Mouse (Mus musculus): ENCODE measurements around the gene Trim8. TPM values are rescaled to one million over a fixed set of nuclear protein-coding genes. Genes with fewer than 3 reads are reported as not detected.

Trim8 gene
- polyA plus RNA-seq, 1 experiment, result 14.2 TPM

DNA sequence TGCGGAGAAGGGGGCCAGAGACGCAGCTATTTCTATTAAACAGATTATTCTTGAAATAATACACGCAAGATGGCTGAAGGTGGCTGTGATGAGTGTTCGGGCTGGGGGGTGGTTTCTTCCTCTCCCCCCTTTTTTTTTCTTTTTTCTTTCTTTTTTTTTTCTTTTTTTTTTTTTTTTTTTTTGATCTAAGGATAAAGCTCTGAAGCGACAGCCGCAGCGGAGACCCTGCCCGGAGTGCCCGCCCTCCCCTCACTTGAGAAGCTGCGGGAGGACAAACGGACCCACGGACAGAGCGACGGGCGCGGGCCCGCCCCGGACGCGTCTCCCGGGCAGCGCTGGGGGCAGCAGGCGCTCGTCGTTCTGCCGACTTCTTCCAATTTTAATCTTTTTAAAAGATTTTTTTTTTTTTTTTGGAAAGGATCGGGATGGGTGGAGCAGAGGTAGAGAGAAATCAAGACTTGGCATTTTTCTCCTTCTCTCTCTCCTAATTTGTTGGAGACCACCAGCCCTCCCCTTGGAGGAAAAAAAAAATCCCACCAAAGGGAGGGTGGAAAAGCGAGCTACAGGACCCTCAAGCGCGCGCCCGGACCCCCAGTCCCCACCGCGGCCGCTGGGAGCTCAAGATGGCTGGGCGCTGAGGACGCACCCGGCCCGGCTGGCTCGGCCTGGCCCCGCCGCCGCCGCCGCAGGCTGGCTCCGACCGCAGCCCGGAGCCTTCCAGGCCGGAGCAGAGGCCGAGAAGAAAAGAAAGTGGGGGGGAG, 741 bp upstream of the Trim8 start:
- Histone ChIP-seq H3K9ac (ENCODE audit: low read depth, poor library complexity, severe bottlenecking) (peak overlapping the region; percentile 94), H3K27me3 (ENCODE audit: control insufficient read depth, insufficient read depth, low read length, poor library complexity, severe bottlenecking) (no peaks in the 10 kb centered on the region), H3K27ac (ENCODE audit: insufficient read depth, low read length) (peak overlapping the region; percentile 88), H3K9me3 (replicated peaks; ENCODE audit: control insufficient read depth, insufficient read depth, low read length, poor library complexity, severe bottlenecking) (no peaks in the 10 kb centered on the region), H3K4me1 (ENCODE audit: control insufficient read depth, insufficient read depth, low read length) (peaks cover 2% of the 10 kb centered on the region), H3K36me3 (ENCODE audit: control insufficient read depth, insufficient read depth, low read length, poor library complexity, severe bottlenecking) (no peaks in the 10 kb centered on the region), H3K4me3 (ENCODE audit: low read depth, low read length) (peak overlapping the region; percentile 92)
- no peak for TF ChIP-seq EP300 (IDR thresholded peaks at IDR 0.05; ENCODE audit: insufficient read depth, low read depth, low read length)
- no peak for TF ChIP-seq CTCF (IDR thresholded peaks at IDR 0.05; ENCODE audit: low read depth, low read length)
- TF ChIP-seq POLR2A (IDR thresholded peaks at IDR 0.05; ENCODE audit: insufficient read depth, low read length), result no peak

GRCm38 (mm10) chr19:46502069-46502455, 560 bp downstream of the Trim8 start:
- peaks cover 2% of the 10 kb centered on the region for H3K4me1 ChIP-seq (ENCODE audit: control insufficient read depth, insufficient read depth, low read length)

DNA sequence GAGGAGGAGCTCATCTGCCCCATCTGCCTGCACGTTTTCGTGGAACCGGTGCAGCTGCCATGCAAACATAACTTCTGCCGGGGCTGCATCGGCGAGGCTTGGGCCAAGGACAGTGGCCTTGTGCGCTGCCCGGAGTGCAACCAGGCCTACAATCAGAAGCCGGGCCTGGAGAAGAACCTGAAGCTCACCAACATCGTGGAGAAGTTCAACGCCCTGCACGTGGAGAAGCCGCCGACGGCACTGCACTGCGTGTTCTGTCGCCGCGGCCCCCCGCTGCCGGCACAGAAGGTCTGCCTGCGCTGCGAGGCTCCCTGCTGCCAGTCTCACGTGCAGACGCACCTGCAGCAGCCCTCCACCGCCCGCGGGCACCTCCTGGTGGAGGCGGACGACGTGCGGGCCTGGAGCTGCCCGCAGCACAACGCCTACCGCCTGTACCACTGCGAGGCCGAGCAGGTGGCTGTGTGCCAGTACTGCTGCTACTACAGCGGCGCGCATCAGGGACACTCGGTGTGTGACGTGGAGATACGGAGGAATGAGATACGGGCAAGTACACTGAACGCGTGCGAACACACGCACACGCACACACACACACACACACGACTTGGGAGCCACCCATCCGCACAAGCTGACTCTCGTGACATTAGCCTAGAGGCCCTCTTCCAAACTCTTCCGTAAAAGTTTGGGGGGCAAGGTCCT, 1.1 kb downstream of the Trim8 start:
- Histone ChIP-seq H3K9ac (ENCODE audit: low read depth, poor library complexity, severe bottlenecking) (peak overlapping the region; percentile 94), H3K4me3 (ENCODE audit: low read depth, low read length) (peak overlapping the region; percentile 87), H3K27me3 (ENCODE audit: control insufficient read depth, insufficient read depth, low read length, poor library complexity, severe bottlenecking) (no peaks in the 10 kb centered on the region), H3K4me1 (ENCODE audit: control insufficient read depth, insufficient read depth, low read length) (peaks cover 2% of the 10 kb centered on the region), H3K9me3 (replicated peaks; ENCODE audit: control insufficient read depth, insufficient read depth, low read length, poor library complexity, severe bottlenecking) (no peaks in the 10 kb centered on the region), H3K36me3 (ENCODE audit: control insufficient read depth, insufficient read depth, low read length, poor library complexity, severe bottlenecking) (no peaks in the 10 kb centered on the region), H3K27ac (ENCODE audit: insufficient read depth, low read length) (peak overlapping the region; percentile 94)
- TF ChIP-seq CTCF (IDR thresholded peaks at IDR 0.05; ENCODE audit: low read depth, low read length) (peak; percentile 36), EP300 (IDR thresholded peaks at IDR 0.05; ENCODE audit: insufficient read depth, low read depth, low read length) (no peak; the same call in 1 of the 2 replicates)

More at GRCm38 (mm10) chr19:46502069-46502455, 560 bp downstream of the Trim8 start:
- H3K9me3 ChIP-seq (replicated peaks; ENCODE audit: control insufficient read depth, insufficient read depth, low read length, poor library complexity, severe bottlenecking), result no peaks in the 10 kb centered on the region
- TF ChIP-seq EP300 (IDR thresholded peaks at IDR 0.05; ENCODE audit: insufficient read depth, low read depth, low read length), result no peak
- TF ChIP-seq CTCF (IDR thresholded peaks at IDR 0.05; ENCODE audit: low read depth, low read length), result no peak
- no peak for TF ChIP-seq POLR2A (IDR thresholded peaks at IDR 0.05; ENCODE audit: insufficient read depth, low read length)
- H3K9ac ChIP-seq (ENCODE audit: low read depth, poor library complexity, severe bottlenecking), result peak overlapping the region; percentile 94
- no peaks in the 10 kb centered on the region for H3K27me3 ChIP-seq (ENCODE audit: control insufficient read depth, insufficient read depth, low read length, poor library complexity, severe bottlenecking)
- H3K36me3 ChIP-seq (ENCODE audit: control insufficient read depth, insufficient read depth, low read length, poor library complexity, severe bottlenecking), result no peaks in the 10 kb centered on the region
- H3K27ac ChIP-seq (ENCODE audit: insufficient read depth, low read length), result peak overlapping the region; percentile 48
- H3K4me3 ChIP-seq (ENCODE audit: low read depth, low read length), result peak overlapping the region; percentile 87

GRCm38 (mm10) chr19:46503351-46504084, 2.0 kb downstream of the Trim8 start:
- peaks cover 2% of the 10 kb centered on the region for H3K4me1 ChIP-seq (ENCODE audit: control insufficient read depth, insufficient read depth, low read length)
- H3K27ac ChIP-seq (ENCODE audit: insufficient read depth, low read length), result peak overlapping the region; percentile 94
- peaks cover 3% of the 10 kb centered on the region; the same call in 1 of the 2 replicates for H3K36me3 ChIP-seq (ENCODE audit: control insufficient read depth, insufficient read depth, low read length, poor library complexity, severe bottlenecking)
- no peak for TF ChIP-seq POLR2A (IDR thresholded peaks at IDR 0.05; ENCODE audit: insufficient read depth, low read length)
- peak; percentile 89; the same call in 1 of the 2 replicates for TF ChIP-seq EP300 (IDR thresholded peaks at IDR 0.05; ENCODE audit: insufficient read depth, low read depth, low read length)
- no peak for TF ChIP-seq CTCF (IDR thresholded peaks at IDR 0.05; ENCODE audit: low read depth, low read length)
- H3K4me3 ChIP-seq (ENCODE audit: low read depth, low read length), result peak overlapping the region; percentile 87
- H3K9me3 ChIP-seq (replicated peaks; ENCODE audit: control insufficient read depth, insufficient read depth, low read length, poor library complexity, severe bottlenecking), result no peaks in the 10 kb centered on the region
- peak overlapping the region; percentile 94 for H3K9ac ChIP-seq (ENCODE audit: low read depth, poor library complexity, severe bottlenecking)
- no peaks in the 10 kb centered on the region for H3K27me3 ChIP-seq (ENCODE audit: control insufficient read depth, insufficient read depth, low read length, poor library complexity, severe bottlenecking)

DNA sequence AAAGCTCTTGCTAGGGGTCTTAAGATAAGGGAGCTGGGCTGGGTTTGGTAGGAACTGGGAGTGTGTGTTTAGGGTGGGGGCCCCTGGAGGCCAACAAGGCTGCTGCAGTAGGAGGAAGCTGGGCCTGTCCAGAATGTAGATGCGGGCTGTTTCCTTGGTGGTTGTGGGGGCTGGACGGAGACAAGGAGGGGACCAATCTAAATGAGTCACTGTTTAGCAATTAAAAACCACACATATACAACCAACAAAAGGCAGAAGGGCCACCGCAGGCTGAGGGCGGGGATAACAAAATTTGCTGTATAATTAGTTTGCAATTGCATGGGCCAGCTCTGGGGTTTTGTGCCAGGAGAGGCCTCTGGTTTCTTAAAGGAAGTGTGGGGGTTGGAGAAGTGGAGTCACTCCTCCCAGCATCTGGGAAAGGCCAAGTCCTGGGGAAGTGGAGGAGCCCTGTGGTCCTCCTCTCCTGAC, 2.6 kb downstream of the Trim8 start:
- peak overlapping the region; percentile 94 for H3K27ac ChIP-seq (ENCODE audit: insufficient read depth, low read length)
- H3K4me1 ChIP-seq (ENCODE audit: control insufficient read depth, insufficient read depth, low read length), result peaks cover 2% of the 10 kb centered on the region
- TF ChIP-seq EP300 (IDR thresholded peaks at IDR 0.05; ENCODE audit: insufficient read depth, low read depth, low read length) (0 out of 2 replicates have a peak, but pooled peaks have one; percentile 9), CTCF (IDR thresholded peaks at IDR 0.05; ENCODE audit: low read depth, low read length) (no peak)
- H3K27me3 ChIP-seq (ENCODE audit: control insufficient read depth, insufficient read depth, low read length, poor library complexity, severe bottlenecking), result no peaks in the 10 kb centered on the region
- H3K4me3 ChIP-seq (ENCODE audit: low read depth, low read length), result peak overlapping the region; percentile 87
- no peaks in the 10 kb centered on the region for H3K9me3 ChIP-seq (replicated peaks; ENCODE audit: control insufficient read depth, insufficient read depth, low read length, poor library complexity, severe bottlenecking)
- H3K36me3 ChIP-seq (ENCODE audit: control insufficient read depth, insufficient read depth, low read length, poor library complexity, severe bottlenecking), result peaks cover 3% of the 10 kb centered on the region; the same call in 1 of the 2 replicates
- H3K9ac ChIP-seq (ENCODE audit: low read depth, poor library complexity, severe bottlenecking), result peak overlapping the region; percentile 94
